Mouse (Mus musculus) thymus, adult 2 months (tissue): ENCODE results near the gene Pigz. TPM values are rescaled to one million over a fixed set of nuclear protein-coding genes. Genes with fewer than 3 reads are reported as not detected.
A peak's percentile ranks its signal among the peaks of the same experiment; 100 is the strongest.

Source experiments
- DNase-seq: peaks from one replicate; pipeline ENCODE4 v3.0.0; 2021
- H3K27ac ChIP-seq: fragments of 200-500 bp; 2 replicates; pipeline ENCODE4 v1.5.1; 2012; ENCODE audit warnings: low read length, control low read depth; ENCODE audit not compliant: control insufficient read depth, insufficient read depth
- H3K27me3 ChIP-seq: fragments of 200-500 bp; 2 replicates; pipeline ENCODE4 v1.6.1; 2012; ENCODE audit warnings: mild to moderate bottlenecking, low read length, moderate library complexity, mixed read lengths; ENCODE audit not compliant: control insufficient read depth, insufficient read depth
- H3K36me3 ChIP-seq: fragments of 200-500 bp; 2 replicates; pipeline ENCODE4 v1.6.1; 2012; ENCODE audit warnings: mild to moderate bottlenecking, low read length, moderate library complexity; ENCODE audit not compliant: control insufficient read depth, insufficient read depth
- H3K4me1 ChIP-seq: fragments of 200-500 bp; replicated peaks from 2 replicates; pipeline ENCODE4 v1.6.1; 2012; ENCODE audit warnings: low read length; ENCODE audit not compliant: control insufficient read depth, insufficient read depth
- H3K4me3 ChIP-seq: fragments of 200-500 bp; 2 replicates; pipeline ENCODE4 v1.5.1; 2012; ENCODE audit warnings: mild to moderate bottlenecking, low read length, control low read depth, moderate library complexity; ENCODE audit not compliant: control insufficient read depth, insufficient read depth
- CTCF ChIP-seq: fragments of 200-500 bp; IDR thresholded peaks from 2 replicates; pipeline ENCODE4 v1.5.1; 2012; ENCODE audit warnings: mild to moderate bottlenecking, control low read depth, low read length, moderate library complexity, borderline replicate concordance; ENCODE audit not compliant: control insufficient read depth, poor library complexity, insufficient read depth; ENCODE audit errors: extremely low read depth
- POLR2A ChIP-seq: fragments of 200-500 bp; IDR thresholded peaks from 2 replicates; pipeline ENCODE4 v1.6.1; 2012; ENCODE audit warnings: mild to moderate bottlenecking, low read length, control low read depth, moderate library complexity; ENCODE audit not compliant: control insufficient read depth, poor library complexity, insufficient read depth; ENCODE audit errors: extremely low read depth
- WGBS: fragments of 180-500 bp; shearing (Covaris S2); methylation state at CpG from one replicate; pipeline ENCODE4 v1.1.7; 2018; 5-methylcytosine and 5-hydroxymethylcytosine counted together
- polyA plus RNA-seq: library from polyadenylated mRNA; depleted of rRNA; stranded (reverse); fragments of >200 nt; gene quantifications from 2 replicates; pipeline ENCODE4 v1.2.3, GENCODE M21; 2012; rRNA removed

Pigz gene
- polyA plus RNA-seq: 8.0 and 8.2 TPM in 2 replicates

DNA sequence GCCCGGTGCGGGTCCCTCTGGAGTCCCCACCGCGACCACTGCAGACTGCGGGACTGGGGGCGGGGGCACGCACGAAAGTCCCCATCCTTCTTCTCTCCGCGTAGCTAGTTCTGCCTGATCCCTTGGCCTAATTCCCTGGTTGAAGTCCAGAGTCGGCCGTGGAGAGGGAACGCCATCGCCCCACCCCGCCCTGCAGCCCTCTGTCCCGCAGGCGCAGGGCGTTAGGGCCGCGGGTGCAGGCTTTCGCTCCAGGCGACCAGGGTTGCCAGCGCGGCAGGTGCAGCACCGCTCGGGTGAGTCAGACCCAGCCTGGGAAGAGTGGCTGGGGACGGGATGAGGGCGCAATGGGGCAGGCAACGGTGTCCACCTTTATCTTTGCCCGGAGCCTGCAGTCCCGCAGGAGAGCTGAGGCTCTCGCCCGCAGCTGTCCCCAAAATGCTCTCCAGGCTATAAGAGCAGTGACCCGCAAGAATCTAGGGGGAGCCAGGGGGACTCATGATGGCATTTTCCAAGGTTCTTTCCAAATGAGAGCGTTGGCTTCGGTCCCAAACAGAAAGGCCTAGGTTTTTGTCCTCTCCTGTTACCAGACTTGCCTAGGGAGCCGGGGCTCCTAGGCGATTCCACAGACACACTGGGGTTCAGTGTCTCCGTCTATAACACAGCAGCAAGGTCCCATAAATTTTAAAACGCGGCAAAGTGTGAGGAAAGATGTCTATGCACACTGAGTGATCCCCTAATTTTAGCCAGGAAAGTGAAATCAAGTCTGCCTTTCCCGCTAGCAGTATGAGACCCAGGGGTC is at the start of gene Pigz:
Gene Pigz, plus strand, starts transcription at position 101 of the 799 bp plus-strand sequence.
- DNase-seq: no peak
- no peak within 1 kb of the TSS for H3K27ac ChIP-seq

DNA sequence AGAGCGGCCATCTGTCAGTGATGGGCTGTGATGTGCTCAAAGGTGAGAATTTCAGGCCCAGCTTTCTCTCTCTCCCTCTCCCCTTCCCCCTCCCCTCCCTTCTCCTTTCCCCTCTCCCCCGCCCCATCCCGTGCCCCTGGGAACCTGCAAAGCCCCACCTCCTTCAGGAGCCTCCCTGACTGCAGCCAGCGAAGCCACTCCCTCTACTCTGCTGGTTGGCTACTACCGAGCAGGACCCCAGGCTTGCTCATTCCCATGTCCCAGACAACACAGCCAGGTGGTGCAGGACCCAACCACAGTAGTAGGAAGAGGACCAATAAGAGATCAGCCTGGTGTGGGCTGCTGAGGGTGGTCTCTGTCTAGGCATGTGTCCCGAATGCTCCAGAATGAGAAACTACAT is 49.7 kb upstream of the Pigz start:
- no peak for TF ChIP-seq CTCF
- no peak for TF ChIP-seq POLR2A
- H3K27me3 ChIP-seq: no peaks in the 10 kb centered on the region
- H3K4me3 ChIP-seq: no peak overlapping the region
- no peak for DNase-seq
- no peaks in the 10 kb centered on the region for H3K4me1 ChIP-seq
- WGBS: 55% methylated on average over 6 of the region's 6 CpGs
- no peak overlapping the region for H3K27ac ChIP-seq
- H3K36me3 ChIP-seq: no peaks in the 10 kb centered on the region

More for the DNA sequence above, at the start of gene Pigz:
- Histone ChIP-seq H3K4me3 (peak within 1 kb of the TSS; percentile 61), H3K27me3 (peaks cover 24% of the 10 kb centered on the region; the same call in 1 of the 2 replicates), H3K4me1 (peaks cover 25% of the 10 kb centered on the region), H3K36me3 (no peaks in the 10 kb centered on the region)
- TF ChIP-seq CTCF (no peak), POLR2A (no peak)
- 18% methylated on average over 42 of the region's 42 CpGs for WGBS

DNA sequence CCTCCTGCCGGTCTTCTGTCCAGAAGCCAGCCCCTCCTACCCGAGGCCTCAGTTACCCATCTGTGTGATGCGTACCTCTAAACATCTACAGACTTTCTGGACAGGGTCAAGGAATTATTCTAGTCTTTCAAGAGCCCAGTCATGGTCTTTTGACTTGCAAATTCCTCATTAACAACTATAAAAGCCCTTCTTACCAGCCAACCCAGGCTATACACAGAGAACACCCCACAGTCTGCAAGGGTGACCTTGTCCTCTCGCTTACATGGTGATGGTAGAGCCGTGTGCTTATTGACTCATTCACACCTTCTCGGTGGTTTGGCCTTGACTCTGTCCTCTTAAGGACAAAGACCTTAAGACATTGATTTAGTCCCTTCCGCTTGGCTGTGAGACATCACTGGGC is 42.7 kb upstream of the Pigz start:
- no peak overlapping the region for H3K4me3 ChIP-seq
- 96% methylated on average over 7 of the region's 7 CpGs for WGBS
- H3K4me1 ChIP-seq: no peaks in the 10 kb centered on the region
- H3K27ac ChIP-seq: no peak overlapping the region
- no peaks in the 10 kb centered on the region for H3K36me3 ChIP-seq
- TF ChIP-seq CTCF: no peak
- no peak for TF ChIP-seq POLR2A
- H3K27me3 ChIP-seq: no peaks in the 10 kb centered on the region
- no peak for DNase-seq

DNA sequence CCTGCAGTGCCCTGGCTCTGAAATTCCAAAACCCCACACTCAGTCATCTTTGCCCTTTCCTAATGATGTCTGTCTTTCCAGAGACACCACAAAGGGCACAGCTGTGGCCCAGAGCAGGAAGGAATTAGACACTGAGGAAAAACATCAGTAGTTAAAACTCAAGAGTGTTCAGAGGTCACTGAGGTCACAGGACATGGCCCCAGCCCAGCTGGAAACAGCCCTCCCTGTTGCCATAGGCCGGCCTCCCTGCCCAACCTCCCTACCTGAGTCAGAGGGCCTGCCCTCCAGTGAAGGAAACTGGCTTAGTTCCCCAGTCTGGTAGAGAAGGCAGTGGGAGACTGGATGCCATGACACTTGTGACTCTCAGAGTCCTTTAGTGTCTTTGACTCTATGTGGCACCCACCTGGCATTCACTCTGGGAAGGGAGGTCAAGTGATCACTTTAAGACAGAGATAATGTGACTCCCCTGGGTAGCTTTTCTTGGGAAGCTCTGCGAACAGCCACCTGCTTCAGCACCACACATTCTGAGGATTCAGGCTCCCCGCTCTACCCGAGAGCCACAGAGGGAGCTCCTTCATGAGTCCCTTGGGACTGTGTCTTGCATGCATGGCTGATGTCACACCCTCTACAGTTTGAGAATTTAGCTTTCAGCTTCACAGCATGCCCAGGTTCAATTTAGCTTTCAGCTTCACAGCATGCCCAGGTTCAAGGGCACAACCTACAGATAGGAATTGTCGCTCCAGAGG is 40.1 kb upstream of the Pigz start:
- no peak for DNase-seq
- WGBS: 93% methylated on average over 5 of the region's 5 CpGs
- Histone ChIP-seq H3K27me3 (no peaks in the 10 kb centered on the region), H3K36me3 (no peaks in the 10 kb centered on the region), H3K4me1 (no peaks in the 10 kb centered on the region), H3K27ac (no peak overlapping the region), H3K4me3 (no peak overlapping the region)
- TF ChIP-seq POLR2A (no peak), CTCF (no peak)

DNA sequence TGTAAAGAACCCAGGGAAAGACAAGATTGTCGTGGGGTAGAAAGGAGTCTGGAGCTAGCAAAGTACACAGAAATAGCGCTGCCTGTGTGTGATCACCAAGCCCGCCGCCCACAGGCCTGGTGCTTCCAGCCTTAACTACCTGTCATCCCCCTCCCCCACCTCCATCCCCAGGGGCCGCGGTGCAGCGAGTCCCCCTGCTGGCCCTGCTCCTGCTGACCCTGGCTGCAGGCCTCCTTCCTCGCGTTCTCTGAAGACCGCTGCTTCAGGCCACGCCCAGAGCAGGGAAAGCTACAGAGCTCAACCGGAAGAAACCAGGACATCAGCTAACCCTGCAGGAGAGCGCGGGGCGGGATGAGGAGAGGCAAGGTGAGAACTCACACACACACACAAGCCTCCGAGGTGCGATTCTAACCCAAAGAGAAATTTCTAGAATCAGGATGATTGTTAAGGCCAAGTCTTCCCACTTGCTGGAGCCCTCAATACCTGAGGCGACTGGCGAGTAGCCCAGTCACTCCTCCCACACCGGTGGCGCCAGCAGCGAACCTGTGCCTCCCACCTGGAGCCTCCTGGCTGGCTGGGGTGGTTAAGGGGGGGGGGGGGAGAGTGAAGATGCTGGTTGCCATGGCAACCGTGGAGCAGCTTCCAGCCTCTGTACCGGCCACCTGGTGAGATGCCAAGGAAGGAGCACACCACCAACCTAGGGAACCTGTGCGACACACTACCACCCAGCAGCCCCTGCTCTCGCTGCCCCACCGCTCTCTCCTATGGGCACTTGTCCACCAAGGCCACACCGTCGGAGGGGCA is 36.5 kb upstream of the Pigz start:
- Histone ChIP-seq H3K36me3 (no peaks in the 10 kb centered on the region), H3K4me1 (no peaks in the 10 kb centered on the region), H3K4me3 (no peak overlapping the region), H3K27me3 (no peaks in the 10 kb centered on the region), H3K27ac (no peak overlapping the region)
- no peak for TF ChIP-seq POLR2A
- no peak for DNase-seq
- 45% methylated on average over 29 of the region's 29 CpGs for WGBS

DNA sequence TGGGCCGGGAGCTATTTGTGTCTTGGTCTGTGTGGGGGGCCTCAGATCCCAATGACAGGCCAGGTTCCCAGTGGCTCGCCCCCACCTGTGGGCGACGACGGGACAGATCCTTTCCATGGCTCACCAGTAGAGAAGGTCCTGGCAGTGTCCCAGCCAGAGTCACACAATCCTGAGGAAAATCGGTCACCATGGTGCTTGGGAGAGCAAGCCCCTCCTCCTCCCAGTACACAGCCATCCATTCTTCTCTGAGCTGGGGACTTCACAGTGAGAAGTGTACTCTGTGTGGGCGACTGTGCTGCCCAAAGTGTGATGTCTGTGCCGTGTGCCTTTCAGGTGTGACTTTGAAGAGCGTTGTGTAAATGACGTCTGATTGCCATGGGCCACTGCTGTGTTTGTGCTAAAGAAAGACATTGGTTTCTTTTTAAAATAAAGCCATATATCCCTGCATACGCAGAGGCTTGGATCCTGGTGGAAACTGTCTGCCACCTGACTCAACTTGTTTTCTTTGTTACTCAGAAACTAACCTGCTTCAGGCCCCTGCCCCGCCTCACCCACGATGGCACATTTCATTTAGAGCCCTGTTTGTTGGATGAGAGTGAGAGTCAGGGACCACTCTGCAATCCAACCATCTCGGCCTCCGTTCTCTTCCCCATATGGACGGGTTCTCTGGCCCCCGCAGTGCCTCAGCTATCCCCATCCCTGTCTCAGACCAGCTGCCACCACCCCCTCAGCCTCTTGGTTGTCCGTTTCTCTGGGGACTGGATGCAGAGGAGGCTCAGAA is 34.9 kb upstream of the Pigz start:
- Histone ChIP-seq H3K27me3 (no peaks in the 10 kb centered on the region), H3K4me1 (no peaks in the 10 kb centered on the region), H3K36me3 (no peaks in the 10 kb centered on the region), H3K4me3 (no peak overlapping the region), H3K27ac (no peak overlapping the region)
- TF ChIP-seq POLR2A: no peak
- TF ChIP-seq CTCF: no peak
- 93% methylated on average over 18 of the region's 18 CpGs for WGBS
- DNase-seq: no peak
